Mouse (Mus musculus) thymus, postnatal 10 days (tissue): ENCODE measurements around the gene Tmem52b.
A peak's percentile ranks its signal among the peaks of the same experiment; 100 is the strongest.

Experiments used
- DNase-seq, 2 experiments: peaks; one replicate each; pipeline ENCODE4 v3.0.0; 2021; ENCODE audit warnings: low spot score in 2 of 2

Tmem52b gene

DNA sequence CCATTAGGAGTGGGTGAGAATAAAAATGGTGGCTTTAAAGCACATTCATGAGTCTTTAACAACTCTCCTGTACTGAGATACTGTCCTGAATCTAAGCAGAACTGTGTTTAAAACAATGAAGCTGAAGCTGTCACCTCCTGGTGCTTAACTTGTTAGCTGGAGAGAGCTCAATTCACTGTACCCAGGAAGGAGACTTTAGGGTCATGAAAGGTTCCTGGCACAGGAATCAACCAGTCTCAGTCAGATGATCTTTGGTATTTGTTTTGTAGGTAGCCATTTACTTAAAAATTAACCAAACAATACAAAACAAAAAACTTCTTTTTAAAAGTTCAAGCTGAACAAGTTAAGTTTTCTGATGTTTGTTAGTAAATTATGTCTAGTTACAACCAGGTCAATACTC lies 17.9 kb downstream of the Tmem52b start:
- DNase-seq, result no peak

DNA sequence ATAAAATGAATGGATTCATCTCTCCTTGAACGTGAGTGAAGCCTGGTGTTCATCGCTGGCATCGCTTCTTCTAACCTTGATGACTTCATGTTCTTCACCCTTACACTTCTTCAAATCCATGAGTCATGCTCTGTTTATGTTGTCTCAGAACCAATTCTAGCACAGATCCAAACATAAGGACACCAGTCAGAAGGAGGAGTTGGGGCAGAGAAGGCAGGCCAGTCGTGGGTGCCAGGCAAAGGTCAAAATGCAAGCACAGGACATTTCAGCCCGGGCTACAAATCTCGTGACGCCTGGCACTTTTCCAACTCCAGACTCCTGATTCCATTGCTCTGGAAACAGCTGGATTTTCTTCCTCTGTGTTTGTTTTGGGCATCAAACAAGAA lies 20.2 kb downstream of the Tmem52b start:
- no peak for DNase-seq

DNA sequence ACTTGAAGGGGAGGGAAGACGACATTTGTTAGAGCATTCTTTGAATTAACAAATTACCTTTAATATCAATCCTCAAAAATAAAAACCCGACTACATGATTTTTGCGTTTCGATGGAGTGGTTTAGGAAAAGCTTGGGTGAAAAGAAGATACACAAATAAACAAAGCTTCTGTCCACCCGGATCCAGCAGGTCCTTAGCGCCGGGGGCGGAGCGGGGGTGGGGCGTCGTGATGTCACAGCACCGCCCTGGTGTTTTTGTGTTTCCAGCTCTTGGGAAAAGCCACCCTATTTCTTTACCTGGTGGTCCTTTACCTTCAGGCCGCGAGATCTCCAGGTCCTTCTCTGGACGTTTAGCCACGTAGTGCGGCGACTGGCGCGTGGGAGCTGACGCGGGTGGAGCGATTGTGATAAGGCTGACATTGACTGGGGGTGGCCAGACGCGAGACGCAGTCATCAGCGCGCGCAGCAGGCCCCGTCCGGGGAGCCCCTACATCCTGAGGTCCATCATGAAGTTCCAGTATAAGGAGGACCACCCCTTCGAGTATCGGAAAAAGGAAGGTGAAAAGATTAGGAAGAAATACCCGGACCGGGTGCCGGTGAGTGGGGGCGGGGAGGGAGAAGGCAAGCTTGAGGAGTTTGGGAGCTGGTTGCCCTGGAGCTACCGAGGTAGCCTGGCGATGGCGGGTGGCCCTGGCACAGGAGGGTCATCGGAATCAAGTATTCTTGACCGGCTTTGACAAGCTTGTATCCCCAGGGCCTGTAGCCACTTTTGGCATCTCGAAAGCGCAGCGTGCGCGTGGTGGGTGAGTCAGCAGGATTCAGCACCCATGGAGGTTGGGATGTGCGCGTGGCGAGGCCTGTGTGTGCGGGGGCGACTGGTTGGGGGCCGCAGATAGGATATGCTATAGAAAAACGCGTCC lies 20.8 kb downstream of the Tmem52b start, which contains the start of gene Gabarapl1:
Gabarapl1 (plus strand) TSS at position 219 of the 919 bp plus-strand sequence.
- DNase-seq, result peak; percentile 33 to 36

DNA sequence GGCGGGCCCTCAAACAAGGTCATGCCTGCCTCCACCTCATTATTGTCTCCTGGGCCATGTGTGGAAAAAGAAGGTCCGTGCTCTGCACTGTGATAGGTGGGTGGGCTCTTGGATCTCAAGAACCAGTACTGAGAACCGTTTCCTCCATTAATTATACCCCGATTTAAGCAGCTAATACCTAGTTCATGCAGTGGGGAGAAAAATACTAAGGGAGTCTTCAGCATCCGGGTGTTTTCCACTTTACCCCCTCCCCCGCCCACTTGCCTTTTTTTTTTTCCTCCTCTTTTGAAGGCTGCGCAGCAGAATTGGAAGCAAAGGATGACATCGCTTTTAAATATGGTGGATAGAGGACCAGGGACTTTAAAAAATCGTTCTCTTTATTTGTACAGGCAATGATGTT lies 21.7 kb downstream of the Tmem52b start:
- DNase-seq, result no peak

DNA sequence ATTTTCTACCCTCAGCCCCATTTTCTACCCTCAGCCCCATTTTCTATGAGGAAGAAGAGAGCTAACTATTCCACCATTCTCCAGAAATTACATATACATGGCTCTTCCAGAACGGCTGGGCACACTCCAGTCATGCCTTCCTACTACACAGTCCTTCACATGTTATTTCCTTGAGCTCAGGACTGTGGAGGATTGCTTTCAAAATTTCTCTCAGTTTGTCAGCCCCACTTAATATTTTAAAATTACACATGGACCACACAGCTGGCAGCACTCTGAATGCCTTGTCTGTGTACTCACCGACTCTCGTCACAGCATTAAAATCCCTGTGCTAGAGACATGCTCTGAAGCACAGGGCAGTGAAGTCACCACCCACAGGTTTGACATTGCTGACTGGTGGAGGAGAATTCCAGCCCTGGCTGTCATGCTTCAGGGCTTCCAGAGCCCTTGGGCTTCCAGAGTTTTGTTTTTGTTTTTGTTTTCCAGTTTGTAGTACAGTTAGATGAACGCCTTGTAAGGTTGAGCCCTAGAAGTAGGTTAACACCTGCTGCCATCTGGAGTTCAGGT lies 22.4 kb downstream of the Tmem52b start:
- no peak for DNase-seq

DNA sequence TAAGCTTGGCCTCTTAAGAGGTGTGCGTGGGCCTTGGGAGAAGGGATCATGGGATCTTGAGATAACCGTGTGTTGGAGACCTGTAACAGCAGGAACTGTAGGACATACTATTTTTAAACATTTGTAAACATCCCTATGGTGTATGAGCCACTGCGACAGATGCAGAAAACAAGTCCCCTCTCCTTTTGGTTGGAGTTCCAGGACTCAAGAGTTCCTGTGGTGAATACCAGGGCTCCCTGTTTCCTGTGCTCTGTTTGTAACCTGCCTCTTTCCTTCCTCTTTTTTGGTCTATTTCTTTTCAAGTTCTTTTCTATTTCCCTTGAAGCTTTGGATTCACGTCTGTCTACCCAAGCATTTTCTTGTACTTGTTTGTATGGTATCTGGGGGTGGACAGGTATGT lies 23.4 kb downstream of the Tmem52b start:
- no peak for DNase-seq

DNA sequence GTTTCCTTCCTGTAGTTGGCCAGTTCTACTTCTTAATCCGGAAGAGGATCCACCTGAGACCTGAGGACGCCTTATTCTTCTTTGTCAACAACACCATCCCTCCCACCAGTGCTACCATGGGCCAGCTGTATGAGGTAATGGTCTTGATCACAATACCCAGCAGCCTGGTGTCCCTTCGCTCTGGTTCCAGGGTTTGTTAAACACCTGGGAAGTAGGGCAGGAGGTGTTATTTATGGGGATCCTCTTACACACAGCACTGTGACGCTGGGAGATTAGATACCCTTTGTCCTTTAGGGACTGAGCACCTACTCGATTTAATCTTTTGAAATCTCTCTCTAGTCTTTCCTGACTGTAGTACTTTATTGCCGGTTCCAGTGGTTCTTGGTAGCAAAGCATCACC lies 26.2 kb downstream of the Tmem52b start:
- DNase-seq, result no peak

DNA sequence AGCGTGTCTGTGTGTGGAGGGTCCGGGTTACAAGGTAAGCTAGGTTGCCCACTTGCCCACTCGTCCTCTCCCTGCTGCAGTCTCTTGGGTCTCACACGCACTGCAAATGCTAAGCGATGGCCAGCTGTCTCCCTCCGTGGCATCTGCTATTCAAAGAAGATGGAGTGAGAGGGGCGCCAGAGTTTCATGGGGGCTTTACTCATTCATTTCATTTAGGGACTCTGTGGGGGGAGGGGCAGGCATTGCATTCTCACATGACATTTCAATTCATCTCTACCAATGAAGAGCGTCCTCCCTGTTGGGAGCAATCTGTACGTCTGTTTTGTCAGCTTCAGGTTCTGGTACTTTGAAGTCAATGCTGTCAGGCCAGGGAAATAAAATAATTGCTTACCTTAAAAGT lies 29.6 kb downstream of the Tmem52b start:
- DNase-seq, result no peak

DNA sequence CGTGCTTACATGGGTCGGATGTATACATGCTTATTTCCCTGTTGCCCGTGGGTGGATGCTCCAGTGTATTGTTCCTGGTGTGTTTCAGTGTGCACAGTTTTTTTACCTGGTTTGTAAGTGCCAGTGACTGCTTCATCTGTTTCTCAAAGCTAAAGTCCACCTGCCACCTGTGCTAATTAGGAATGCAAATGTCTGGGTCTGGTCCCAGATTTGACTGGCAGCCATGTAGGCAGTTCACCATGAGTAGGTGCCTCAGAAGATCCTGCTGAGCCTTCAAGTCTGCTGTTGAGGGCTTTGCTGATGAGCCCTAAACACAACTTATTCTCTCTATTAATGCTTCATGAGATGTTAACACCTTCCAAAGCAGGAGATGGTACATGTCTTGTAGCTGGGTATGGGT lies 30.2 kb downstream of the Tmem52b start:
- DNase-seq, result no peak

DNA sequence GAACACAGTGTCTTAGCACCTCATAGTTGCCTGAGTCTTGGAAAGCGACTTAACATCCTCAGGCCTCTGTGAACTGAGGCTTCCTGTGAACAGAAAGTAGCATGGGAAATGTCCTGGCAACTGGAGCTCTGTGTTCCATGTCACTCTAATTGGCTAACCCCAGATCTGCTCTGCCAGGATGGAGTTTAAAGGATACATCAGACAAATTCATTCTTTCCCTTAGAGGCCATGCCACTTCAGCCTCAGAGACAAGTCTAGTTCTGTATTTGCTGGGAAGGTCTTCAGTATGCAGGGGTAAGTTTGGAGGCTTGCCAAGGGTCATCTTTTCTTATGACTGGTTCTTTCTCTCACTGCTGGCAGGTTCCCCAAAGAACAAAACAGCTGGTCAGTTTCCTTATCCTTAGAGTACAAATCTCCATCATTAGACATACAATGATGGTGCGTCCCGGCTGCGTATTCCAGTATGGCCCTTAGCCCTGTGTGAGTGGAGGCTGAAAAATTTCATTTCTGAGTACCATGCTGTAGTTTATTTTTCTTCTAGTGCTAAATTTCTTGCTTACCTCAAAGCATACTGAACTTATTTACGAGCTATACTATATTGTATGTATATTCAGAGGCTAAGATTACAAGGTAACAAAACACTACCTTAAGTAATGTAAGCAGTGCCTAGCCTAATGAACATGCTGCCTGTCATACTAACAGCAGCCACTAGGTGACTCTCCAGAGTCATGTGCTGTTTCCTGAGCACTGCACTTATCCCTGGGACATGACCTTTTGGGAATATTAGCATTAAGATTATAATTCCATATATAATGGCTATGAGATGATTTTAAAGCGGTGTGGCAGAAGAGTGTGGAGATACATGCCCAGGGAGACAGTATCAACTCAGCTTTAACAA lies 31.6 kb downstream of the Tmem52b start:
- DNase-seq, result peak in 1 of 2 experiments; percentile 40

DNA sequence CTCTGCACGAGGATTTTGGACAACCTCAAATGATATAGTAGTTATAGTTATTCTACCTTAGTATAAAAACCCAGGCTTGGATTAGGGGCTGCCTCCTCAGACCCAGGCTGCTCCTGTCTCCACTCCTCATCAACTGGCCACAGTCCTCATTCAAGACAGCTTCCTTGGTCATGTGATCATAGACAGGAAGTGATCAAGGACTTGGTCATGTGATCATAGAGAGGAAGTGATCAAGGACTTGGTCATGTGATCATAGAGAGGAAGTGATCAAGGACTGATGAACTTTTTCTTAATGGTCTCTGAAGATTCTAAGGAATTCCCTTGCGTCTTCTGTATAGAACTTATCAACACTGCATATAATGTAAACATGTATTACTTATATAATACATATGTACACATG lies 34.9 kb downstream of the Tmem52b start:
- no peak for DNase-seq

DNA sequence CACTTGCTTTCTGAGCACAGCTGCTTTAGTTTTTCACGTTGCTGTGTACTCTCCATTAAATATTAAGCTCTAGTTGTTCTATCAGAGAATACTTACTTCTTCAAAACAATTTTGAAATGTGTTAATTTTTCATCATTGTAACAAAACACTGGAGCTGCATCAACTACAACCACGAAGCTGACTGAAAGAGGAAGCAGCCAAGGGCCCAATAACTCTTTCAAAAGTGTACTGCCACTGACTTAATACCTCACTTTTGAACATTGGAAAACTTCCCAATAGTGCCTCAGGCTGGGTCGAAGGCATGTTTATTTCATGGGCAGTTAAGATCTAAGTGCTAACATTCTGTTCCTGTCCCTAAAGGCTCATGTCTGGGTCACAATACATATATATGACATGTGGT lies 35.7 kb downstream of the Tmem52b start:
- DNase-seq, result no peak

DNA sequence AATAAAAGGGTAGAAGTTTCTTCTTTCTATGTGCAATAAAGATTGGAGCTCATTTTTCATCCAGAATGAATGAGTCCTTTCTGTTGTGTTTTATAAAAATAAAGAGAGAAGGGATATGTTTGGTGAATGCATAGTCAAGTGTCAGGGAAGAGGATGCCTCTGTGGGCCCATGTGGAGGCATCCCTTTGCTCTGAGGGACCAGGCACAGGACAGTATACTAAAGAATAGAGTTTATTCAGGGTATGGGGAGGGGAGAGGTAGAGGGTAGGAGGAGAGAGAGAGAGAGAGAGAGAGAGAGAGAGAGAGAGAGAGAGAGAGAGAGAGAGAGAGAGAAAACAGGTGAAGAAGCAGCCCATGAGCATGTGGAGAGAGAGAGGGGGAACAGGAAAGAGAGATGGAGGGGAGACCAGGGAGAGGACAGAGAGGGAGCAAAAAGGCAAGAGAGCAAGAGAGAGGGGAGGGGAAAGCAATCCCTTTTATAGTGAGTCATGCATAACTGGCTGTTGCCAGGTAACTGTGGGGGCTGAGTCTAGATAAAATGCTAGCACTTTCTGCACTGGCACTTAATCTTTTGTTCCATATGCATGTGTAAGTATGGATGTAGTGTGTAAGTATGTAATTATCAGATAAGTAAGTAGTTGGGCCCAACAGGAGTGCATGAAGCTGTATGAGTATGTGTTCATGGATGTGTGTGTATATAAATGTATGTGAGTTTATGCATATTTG lies 45.1 kb downstream of the Tmem52b start:
- no peak for DNase-seq

DNA sequence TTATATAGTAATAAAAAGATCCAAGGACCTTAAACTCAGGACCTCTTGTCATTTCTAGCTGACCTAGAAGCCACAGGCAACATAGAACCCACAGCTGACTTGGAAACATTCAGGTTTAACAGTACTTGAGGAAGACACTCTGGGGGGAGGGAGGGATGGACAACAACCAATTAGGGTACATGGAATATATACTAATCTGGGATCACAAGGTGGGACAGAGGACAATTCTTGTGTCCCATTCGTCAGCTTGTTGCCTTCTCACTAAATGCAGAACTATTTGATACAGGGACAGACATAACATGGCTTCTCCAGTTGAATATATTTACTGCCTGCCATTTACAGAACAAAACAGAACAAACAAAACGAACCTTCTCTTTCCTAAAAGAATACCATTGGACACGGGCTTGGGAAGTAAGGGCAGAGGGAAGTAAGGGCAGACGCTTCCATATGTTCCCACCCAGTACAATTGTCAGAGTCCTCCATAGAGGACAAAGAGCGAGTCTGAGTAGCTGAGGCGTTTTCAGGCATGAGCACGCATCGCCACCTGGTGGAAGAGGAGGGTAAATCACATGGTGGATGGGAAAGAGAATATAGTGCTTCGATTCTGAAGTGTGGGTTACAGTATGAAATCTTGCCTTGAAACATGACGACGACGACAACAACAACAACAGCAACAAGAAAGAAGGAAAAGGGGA lies 46.7 kb downstream of the Tmem52b start:
- peak; percentile 15 to 70 for DNase-seq

DNA sequence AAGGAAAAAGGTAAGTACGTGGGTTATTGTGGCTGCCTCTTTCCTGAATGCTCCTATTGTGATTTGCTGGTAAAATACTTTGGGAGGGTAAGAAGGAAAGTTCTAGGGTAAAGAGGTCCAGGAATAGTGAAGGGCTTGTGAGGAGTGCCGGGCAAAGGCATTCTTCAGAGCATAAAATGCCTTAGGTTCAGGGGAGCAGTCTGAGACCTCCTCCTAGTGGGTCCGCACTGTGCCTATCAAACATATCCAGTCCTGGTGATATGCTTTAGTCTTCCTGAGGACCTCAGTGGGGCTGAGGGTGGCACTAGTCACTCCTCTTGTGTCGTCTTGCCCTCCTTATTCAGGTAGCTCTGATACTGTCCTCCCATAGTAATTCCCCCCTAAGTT lies 47.3 kb downstream of the Tmem52b start:
- DNase-seq, result no peak

DNA sequence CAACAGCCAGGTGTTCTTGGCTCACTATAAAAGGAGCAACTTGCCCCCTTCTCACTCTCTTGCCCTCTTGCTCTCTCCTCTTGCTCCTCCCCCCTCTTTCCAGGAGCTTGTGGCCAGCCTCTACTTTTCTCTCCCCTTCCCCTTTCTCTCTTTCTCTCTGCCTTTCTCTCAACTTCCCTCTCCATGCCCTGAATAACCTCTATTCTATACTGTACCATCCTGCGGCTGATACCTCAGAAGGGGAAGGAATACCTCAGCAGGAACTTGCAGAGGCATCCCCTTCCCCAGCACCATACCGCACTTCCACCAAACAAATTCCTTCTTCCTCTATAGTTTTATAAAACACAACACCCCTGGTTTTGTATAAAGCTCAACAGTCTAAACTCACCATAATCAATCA lies 52.9 kb downstream of the Tmem52b start:
- no peak for DNase-seq
